Mouse (Mus musculus) layer of hippocampus, postnatal 25 days (tissue): ENCODE measurements around the gene Zfp607b. TPM values are rescaled to one million over a fixed set of nuclear protein-coding genes. Genes with fewer than 3 reads are reported as not detected.
A peak's percentile ranks its signal among the peaks of the same experiment; 100 is the strongest.

ENCODE experiments used
- DNase-seq, 2 experiments: peaks; one replicate each; pipeline ENCODE4 v3.0.0; 2022; ENCODE audit warnings: mixed read lengths in 2 of 2, low spot score in 1 of 2; ENCODE audit errors: extremely low spot score in 1 of 2
- total RNA-seq, 2 experiments: library from RNA; stranded (reverse); gene quantifications; 2 replicates each; pipeline ENCODE4 v1.2.3; 2021

The Zfp607b gene
- total RNA-seq, 2 experiments from 2014 or later: 7.9 to 9.0 TPM

DNA sequence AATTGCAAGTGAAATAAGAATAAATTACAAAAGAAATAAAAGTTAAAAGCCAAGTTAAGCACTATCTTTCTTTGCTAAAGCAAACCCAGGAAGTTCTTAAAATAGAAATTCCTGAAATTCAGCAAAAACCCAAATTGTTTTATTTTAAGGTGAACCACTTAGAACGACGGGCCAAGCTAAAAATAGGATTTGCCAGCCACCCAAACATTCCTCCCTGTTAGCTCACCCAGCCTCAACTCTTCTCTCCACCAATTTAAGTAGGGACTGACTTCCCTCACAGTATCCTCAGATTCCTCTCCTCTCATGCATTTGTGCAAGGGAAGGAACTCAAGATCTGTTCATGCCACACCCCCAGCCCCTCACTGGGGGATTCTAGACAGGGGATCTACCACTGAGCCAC lies 5.9 kb upstream of the Zfp607b start:
- no peak for DNase-seq

GRCm38 (mm10) chr7:27685220-27685619 lies 3.9 kb upstream of the Zfp607b start:
- no peak for DNase-seq

DNA sequence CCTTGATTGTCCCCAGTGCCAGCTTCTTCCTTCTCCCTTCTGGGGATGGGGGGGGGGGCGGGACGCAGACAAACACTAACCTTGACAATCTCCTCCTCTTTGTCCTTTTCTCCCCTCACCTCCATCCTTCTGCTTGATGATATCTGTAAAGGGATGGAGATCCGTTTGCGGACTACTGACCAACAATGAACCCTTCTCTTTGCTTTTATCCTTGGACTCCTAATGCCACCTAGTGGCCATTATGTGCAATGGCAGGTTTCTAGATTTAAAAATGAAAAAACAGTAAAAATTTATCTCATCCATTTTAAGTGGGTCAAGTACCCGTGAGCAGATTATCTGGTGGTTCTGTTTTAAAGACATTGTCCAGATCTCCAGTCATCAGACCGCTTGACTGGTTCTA lies 3.5 kb upstream of the Zfp607b start:
- no peak for DNase-seq

- no peak for DNase-seq
Observed at GRCm38 (mm10) chr7:27687043-27687442, 2.1 kb upstream of the Zfp607b start.

- DNase-seq: no peak
Observed at GRCm38 (mm10) chr7:27687836-27688235, 1.3 kb upstream of the Zfp607b start.

DNA sequence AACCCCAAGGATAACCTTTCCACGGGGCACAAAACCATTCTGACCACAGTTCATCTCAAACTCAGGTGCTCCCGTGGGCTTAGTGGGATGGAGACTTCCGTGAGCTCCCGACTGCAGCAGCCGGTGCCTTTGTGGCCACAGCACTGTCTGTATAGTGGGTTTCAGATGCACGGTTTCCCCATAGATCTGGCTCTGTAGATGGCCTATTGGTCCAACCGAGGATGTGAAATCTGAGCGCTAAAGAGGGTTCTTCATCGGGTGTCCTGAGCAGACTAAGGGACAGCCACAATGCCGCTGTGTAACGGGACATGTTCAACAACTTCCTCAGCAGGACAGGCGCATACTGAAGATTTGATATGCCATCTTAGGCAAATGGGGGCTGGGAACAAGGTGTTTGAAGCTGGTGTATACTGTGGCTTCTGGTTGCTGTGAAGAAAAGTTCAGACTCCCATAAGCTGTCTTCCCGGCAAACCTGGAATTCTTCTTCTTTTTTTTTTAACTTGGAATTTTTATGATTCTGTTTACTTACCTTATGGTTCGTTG lies 823 bp upstream of the Zfp607b start:
- DNase-seq: no peak

- DNase-seq: peak in 1 of 2 experiments; percentile 40
Observed at GRCm38 (mm10) chr7:27691076-27691475, 1.9 kb downstream of the Zfp607b start.

GRCm38 (mm10) chr7:27696711-27697110 lies 7.6 kb downstream of the Zfp607b start:
- no peak for DNase-seq

DNA sequence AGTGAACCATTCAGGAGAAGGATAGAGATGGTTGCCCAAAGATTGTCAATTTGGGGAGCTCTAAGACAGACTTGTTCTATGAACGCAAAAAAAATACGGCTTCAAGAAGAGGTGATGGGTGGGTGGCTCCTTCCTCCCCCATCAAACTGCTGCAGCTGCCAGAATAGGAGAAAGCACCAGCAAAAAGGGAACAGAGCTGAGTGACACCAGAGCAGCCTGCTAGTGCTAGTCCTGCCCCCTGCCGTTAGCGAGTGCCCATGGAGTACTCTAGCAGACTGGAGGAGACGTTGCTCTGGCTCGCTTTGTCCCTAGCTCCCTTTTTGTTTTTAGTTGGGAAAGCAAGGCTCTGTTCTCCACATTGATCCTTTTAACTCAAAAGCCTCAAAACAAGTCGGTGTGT lies 21.3 kb downstream of the Zfp607b start:
- no peak for DNase-seq

- DNase-seq: no peak
Observed at GRCm38 (mm10) chr7:27721951-27722350, 32.8 kb downstream of the Zfp607b start.

DNA sequence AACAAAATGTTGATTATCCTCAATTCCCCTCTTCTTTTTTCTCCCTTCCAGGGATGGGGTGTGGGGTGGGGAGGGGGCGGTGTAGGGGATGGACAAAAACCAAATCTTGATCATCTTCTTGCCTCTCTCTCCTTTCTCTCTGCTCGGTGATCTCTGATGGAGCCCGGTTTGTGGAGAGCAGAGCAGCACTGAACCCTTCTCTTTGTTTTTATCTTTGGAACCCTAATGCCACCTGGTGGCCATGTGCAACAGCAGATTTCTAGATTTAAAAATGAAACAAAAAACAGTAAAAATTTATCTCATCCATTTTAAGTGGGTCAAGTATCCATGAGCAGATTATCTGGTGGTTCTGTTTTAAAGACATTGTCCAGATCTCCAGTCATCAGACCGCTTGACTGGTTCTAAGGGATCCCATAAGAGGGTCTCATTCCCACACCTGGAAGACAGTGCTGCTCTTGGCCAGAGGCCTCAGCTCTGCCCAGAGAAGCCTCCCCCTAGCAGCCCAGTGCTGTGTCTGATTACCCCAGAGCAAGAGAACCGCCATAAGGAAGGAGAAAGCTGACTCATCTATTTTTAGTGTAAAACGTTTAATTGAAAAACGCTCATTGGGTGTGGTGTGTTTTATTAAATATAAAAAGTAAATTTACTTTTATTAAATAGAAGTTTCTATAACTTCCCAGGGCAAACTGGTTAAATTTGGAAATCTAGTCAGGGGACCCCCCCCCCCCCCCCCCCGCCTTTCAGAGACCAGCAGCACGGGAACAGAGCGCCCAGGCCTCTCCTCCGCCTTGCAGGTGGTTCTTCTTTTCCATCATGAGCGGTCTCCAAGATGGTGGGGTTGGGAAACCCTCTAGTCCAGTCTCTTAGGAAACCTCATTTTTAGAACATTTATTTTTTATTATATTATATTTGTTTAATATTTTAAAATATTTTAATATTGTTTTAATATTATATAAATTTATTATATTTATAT lies 36.7 kb downstream of the Zfp607b start:
- peak; percentile 21 to 50 for DNase-seq

DNA sequence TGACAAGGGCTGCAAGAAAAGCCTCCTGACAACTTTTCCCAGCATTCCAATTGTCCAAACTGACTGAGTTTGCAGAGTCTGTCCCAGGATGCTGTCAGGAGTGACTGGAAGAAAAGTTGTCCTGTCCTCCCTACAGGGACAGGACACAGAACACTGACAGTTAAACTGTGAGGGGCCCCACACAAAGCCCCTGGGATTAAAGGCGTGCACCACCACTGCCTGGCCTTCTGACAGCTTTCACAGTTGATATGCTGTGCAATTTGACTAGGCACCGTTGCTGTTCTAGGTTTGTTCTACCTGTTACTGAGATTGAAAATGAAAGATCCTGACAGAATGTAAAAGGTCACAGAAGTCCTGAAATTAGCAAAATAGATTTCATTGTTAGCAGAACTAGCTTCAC lies 38.3 kb downstream of the Zfp607b start:
- no peak for DNase-seq

DNA sequence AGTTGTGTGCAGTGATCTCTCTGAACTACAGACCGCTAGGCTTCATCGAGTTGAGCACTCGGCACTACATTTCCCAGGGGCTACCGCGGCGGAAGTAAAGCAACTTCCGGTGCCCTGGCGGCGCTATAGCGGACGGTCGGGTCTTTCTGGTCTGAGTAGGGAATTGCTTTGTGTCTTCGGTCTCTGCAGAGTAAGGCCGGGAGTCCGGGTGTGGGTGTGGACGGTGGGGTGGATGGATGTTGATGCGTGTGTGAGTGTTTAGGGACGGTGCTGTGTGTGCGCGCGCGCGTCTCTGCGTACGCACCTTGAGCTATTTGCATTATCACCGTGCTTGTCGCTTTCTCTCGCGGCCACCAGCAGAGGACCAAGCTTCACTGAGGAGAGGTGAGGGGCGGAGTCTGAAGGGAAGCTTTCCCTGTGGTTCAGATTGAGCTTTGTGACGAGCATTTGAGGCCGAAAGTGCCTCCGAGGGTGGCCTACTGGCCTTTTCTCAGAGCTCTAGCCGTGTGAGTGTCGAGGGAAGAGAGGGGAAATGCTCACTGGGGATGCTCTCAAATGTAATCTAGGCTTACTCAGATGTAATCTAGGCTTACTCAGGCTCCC lies 42.2 kb downstream of the Zfp607b start, which contains the start of gene Zfp60:
TSS of gene Zfp60 (plus strand) at position 109 of the 603 bp plus-strand sequence.
- DNase-seq: peak; percentile 76 to 86

DNA sequence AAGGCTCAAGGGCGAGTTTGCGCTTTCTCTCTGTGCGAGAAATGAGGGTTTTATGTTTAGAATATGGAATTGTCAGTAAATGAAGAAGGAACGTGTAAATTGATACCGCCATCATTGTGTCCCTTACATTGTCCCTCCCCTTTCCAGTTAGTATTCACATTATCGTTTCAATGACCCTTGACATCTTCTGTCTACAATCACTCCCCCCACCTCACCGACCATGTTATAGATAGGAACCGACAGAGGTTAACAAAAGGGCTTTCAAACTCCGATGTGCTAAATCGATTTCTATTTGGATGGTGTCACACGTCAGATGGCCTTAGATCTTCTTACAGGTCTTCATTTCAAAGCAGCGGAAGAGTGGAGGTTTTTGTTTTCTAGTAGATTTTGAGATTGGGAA lies 42.8 kb downstream of the Zfp607b start:
- DNase-seq: no peak

DNA sequence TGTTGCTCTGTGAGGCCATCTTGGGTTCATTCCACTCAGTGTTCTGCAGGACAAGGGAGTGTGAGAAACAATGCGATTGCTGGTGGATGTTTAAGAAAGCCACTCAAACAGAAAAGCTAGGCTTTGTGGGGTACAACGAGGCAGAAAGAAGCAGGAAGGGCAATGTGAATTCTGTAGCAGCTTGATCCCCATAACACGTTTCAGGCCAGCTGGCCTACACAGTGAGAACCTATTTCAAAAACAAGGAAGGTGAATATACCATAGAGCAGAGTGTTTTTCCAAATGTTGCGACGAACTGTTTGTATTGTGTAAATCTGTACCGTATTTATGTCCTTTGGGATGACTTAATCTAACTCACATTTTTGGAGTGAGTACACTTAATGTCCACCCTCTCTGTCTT lies 43.4 kb downstream of the Zfp607b start:
- DNase-seq: no peak

- no peak for DNase-seq
Observed at GRCm38 (mm10) chr7:27735457-27735856, 46.3 kb downstream of the Zfp607b start.

Other genes with a start within 250 kb of the Zfp607b start
- gene Sptbn4, start 241.7 kb upstream of the Zfp607b start, total RNA-seq: 100 to 1,000 TPM; 121 to 142 TPM
- 10 to 100 TPM; 16.1 to 22.6 TPM for gene Blvrb, start 241.4 kb upstream of the Zfp607b start, total RNA-seq
- 1 to 10 TPM; 3.3 to 3.9 TPM for gene Sertad3, start 215.6 kb upstream of the Zfp607b start, total RNA-seq
- gene Sertad1, start 202.4 kb upstream of the Zfp607b start, total RNA-seq: 1 to 10 TPM; 7.0 to 7.3 TPM
- gene Prx, start 190.0 kb upstream of the Zfp607b start, total RNA-seq: under 1 TPM; 0.32 to 0.38 TPM
- under 1 TPM; 0.12 to 0.17 TPM for gene Hipk4, start 166.1 kb upstream of the Zfp607b start, total RNA-seq
- gene Pld3, start 136.1 kb upstream of the Zfp607b start, total RNA-seq: 100 to 1,000 TPM; 625 to 635 TPM
- gene 2310022A10Rik, start 136.1 kb upstream of the Zfp607b start, total RNA-seq: 10 to 100 TPM; 23.5 to 24.2 TPM
- gene Akt2, start 97.8 kb upstream of the Zfp607b start, total RNA-seq: 100 to 1,000 TPM in 1 of 2 experiments, 10 to 100 TPM in 1; 93.8 to 122 TPM
- 10 to 100 TPM; 55.0 to 59.8 TPM for gene Ttc9b, start 35.4 kb upstream of the Zfp607b start, total RNA-seq
- gene Map3k10, start 14.7 kb upstream of the Zfp607b start, total RNA-seq: 100 to 1,000 TPM; 195 to 201 TPM
- gene Zfp60, start 42.0 kb downstream of the Zfp607b start, total RNA-seq: 10 to 100 TPM; 36.4 to 42.7 TPM
- gene Zfp626, start 117.9 kb downstream of the Zfp607b start, total RNA-seq: 1 to 10 TPM; 8.9 to 9.0 TPM
- gene Zfp59, start 149.3 kb downstream of the Zfp607b start, total RNA-seq: 1 to 10 TPM; 4.0 to 4.8 TPM
- 1 to 10 TPM; 2.2 to 2.3 TPM for gene Zfp607a, start 168.2 kb downstream of the Zfp607b start, total RNA-seq
- gene Zfp974, start 240.1 kb downstream of the Zfp607b start, total RNA-seq: 10 to 100 TPM; 16.2 to 20.9 TPM